Comparison of ENCODE assay signal across 9 mouse cellular contexts in the genomic region with DNA sequence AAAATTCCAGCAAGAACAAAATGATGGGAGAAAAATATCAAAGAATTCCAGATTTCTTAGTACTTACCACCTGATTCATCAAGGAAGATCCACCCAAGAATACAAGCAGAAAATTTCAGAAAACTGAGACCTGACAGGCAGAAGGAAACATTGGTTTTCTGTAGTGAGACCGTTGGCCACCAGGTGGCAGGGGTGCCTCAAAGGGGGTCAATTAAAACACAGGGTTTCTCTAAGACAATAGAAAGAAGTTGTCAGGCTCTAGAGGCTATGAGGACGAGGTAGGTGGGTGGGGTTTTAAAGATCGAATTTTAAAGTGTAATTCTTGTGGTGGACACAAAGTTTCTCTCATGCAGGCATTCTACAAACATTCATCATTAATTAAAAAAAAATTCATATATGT. TPM values are rescaled to one million over a fixed set of nuclear protein-coding genes. Genes with fewer than 3 reads are reported as not detected.
DNase-seq lines count a peak whose midpoint lies in the region; ATAC-seq and TF ChIP-seq lines count a peak whose summit lies in the region.
"Had no signal": no experiment of that assay in that cellular context is flagged by ENCODE, and none has a peak within 500 bp of the region (broad histone marks: within the 10 kb centered on the region; RNA-seq: fewer than 3 reads in every experiment).

No protein-coding gene starts in this region.

- H3K27me3 ChIP-seq in hindbrain, embryonic 14.5 days (ENCODE audit: control insufficient read depth, insufficient read depth, low read length), result no peaks in the 10 kb centered on the region
- H3K27me3 ChIP-seq in hindbrain, embryonic 12.5 days, result no peaks in the 10 kb centered on the region
- no peaks in the 10 kb centered on the region for H3K27me3 ChIP-seq in spleen, adult 2 months (ENCODE audit: control insufficient read depth, insufficient read depth, low read length)
- H3K27me3 ChIP-seq: liver, embryonic 13.5 days had no signal

- no peaks in the 10 kb centered on the region for H3K9me3 ChIP-seq in hindbrain, embryonic 14.5 days (ENCODE audit: control insufficient read depth, low read length)
- no peaks in the 10 kb centered on the region for H3K9me3 ChIP-seq in hindbrain, embryonic 12.5 days (replicated peaks)
- H3K9me3 ChIP-seq: liver, embryonic 13.5 days had no signal

- TF ChIP-seq POLR2A in spleen, adult 2 months (IDR thresholded peaks at IDR 0.05; ENCODE audit: low read depth, low read length), result no peak

- no peak overlapping the region for H3K4me2 ChIP-seq in hindbrain, embryonic 14.5 days (replicated peaks)
- H3K4me2 ChIP-seq in hindbrain, embryonic 12.5 days (replicated peaks), result no peak overlapping the region
- H3K4me2 ChIP-seq: liver, embryonic 13.5 days had no signal

- WGBS in hindbrain, embryonic 14.5 days, result 16% methylated on average over 3 of the region's 3 CpGs
- WGBS in hindbrain, embryonic 12.5 days, result 13% methylated on average over 3 of the region's 3 CpGs
- 6% methylated on average over 3 of the region's 3 CpGs for WGBS in spleen, adult 2 months

- H3K4me1 ChIP-seq in hindbrain, embryonic 14.5 days (replicated peaks; ENCODE audit: control insufficient read depth, insufficient read depth, low read length), result no peaks in the 10 kb centered on the region
- H3K4me1 ChIP-seq in hindbrain, embryonic 12.5 days, result no peaks in the 10 kb centered on the region
- H3K4me1 ChIP-seq in spleen, adult 2 months (ENCODE audit: control insufficient read depth, insufficient read depth, insufficient read length), result no peaks in the 10 kb centered on the region
- H3K4me1 ChIP-seq: liver, embryonic 13.5 days had no signal

- ATAC-seq in hindbrain, embryonic 14.5 days (ENCODE audit: low FRiP score), result peak; percentile 21; the same call in 1 of the 2 replicates
- no peak for ATAC-seq in hindbrain, embryonic 12.5 days (ENCODE audit: low FRiP score)

- no peak overlapping the region for H3K4me3 ChIP-seq in hindbrain, embryonic 14.5 days (replicated peaks; ENCODE audit: low read length)
- H3K4me3 ChIP-seq in hindbrain, embryonic 12.5 days, result no peak overlapping the region
- no peak overlapping the region for H3K4me3 ChIP-seq in spleen, adult 2 months (ENCODE audit: extremely low read depth, insufficient read depth, insufficient read length)
- H3K4me3 ChIP-seq: liver, embryonic 13.5 days had no signal

- peak; percentile 68; the same call in 1 of the 2 replicates for TF ChIP-seq CTCF in spleen, adult 2 months (IDR thresholded peaks at IDR 0.05; ENCODE audit: extremely low read depth, insufficient read depth, insufficient read length, insufficient replicate concordance)

- no peak overlapping the region for H3K27ac ChIP-seq in hindbrain, embryonic 14.5 days
- no peak overlapping the region for H3K27ac ChIP-seq in hindbrain, embryonic 12.5 days
- H3K27ac ChIP-seq in spleen, adult 2 months (ENCODE audit: insufficient read depth, low read length), result no peak overlapping the region
- H3K27ac ChIP-seq: liver, embryonic 13.5 days had no signal

- H3K36me3 ChIP-seq in hindbrain, embryonic 14.5 days (replicated peaks; ENCODE audit: control insufficient read depth, insufficient read depth), result no peaks in the 10 kb centered on the region
- no peaks in the 10 kb centered on the region for H3K36me3 ChIP-seq in hindbrain, embryonic 12.5 days
- no peaks in the 10 kb centered on the region for H3K36me3 ChIP-seq in spleen, adult 2 months (ENCODE audit: control insufficient read depth, insufficient read depth, low read length)
- H3K36me3 ChIP-seq: liver, embryonic 13.5 days had no signal

- H3K9ac ChIP-seq in hindbrain, embryonic 14.5 days, result no peak overlapping the region
- no peak overlapping the region for H3K9ac ChIP-seq in hindbrain, embryonic 12.5 days
- H3K9ac ChIP-seq: liver, embryonic 13.5 days had no signal

- peak; percentile 74 for DNase-seq in hindbrain, embryonic 14.5 days (ENCODE audit: low spot score)
- DNase-seq in MN1 (ENCODE audit: low spot score), result peak; percentile 63
- DNase-seq in cerebellum, adult 18-20 months, result peak; percentile 54 to 61
- DNase-seq in forelimb bud, embryonic 11.5 days (ENCODE audit: low read depth, low spot score), result peak; percentile 39
- DNase-seq in kidney, postnatal 14 days, result peak; percentile 62
- peak; percentile 41 to 71 for DNase-seq in lung, postnatal 4 days
- peak; percentile 14 to 55 for DNase-seq in spleen, adult 2 months (ENCODE audit: low read depth in 1 of 2, low spot score in 2 of 2)
- DNase-seq: liver, embryonic 13.5 days had no signal

RNA-seq across cellular contexts. Expression of a gene that starts 41.7 kb away (rescaled TPM):
- 42.5 and 56.6 TPM in 2 replicates for polyA plus RNA-seq in hindbrain, embryonic 14.5 days (2014; fragmentation: Nextera tagmentation; extraction: Ambion mirVana)
- polyA plus RNA-seq in hindbrain, embryonic 12.5 days (2016; fragmentation: Nextera tagmentation; extraction: Ambion mirVana), result 18.1 and 21.4 TPM in 2 replicates
- 16.3 and 17.4 TPM in 2 replicates for polyA plus RNA-seq in spleen, adult 2 months (2012; rRNA removed)
